Mouse (Mus musculus) brain, adult 2 months (tissue): ENCODE results near the gene Tmem115.

Experiments used
- DNase-seq: peaks from one replicate; pipeline ENCODE4 v3.0.0; 2011; ENCODE audit warnings: low read depth, low spot score

Tmem115 gene

GRCm38 (mm10) chr9:107533791-107534407 lies at the start of gene Tmem115:
Tmem115 (plus strand) TSS chr9:107533945.
- peak; percentile 100 for DNase-seq

- DNase-seq: peak; percentile 94
Observed at GRCm38 (mm10) chr9:107484302-107484701, 49.4 kb upstream of the Tmem115 start.

- peak; percentile 65 for DNase-seq
Observed at GRCm38 (mm10) chr9:107484766-107485165, 49.0 kb upstream of the Tmem115 start.

- no peak for DNase-seq
Observed at GRCm38 (mm10) chr9:107486086-107486485, 47.7 kb upstream of the Tmem115 start.

GRCm38 (mm10) chr9:107486507-107487225 lies 47.1 kb upstream of the Tmem115 start:
- no peak for DNase-seq

- DNase-seq: no peak
Observed at GRCm38 (mm10) chr9:107490146-107490545, 43.6 kb upstream of the Tmem115 start.

GRCm38 (mm10) chr9:107490625-107491024 lies 43.1 kb upstream of the Tmem115 start:
- no peak for DNase-seq

GRCm38 (mm10) chr9:107493511-107493910 lies 40.2 kb upstream of the Tmem115 start:
- no peak for DNase-seq

GRCm38 (mm10) chr9:107494238-107494637 lies 39.5 kb upstream of the Tmem115 start:
- no peak for DNase-seq

- DNase-seq: no peak
Observed at GRCm38 (mm10) chr9:107496359-107496758, 37.4 kb upstream of the Tmem115 start.

- DNase-seq: no peak
Observed at GRCm38 (mm10) chr9:107500708-107501286, 32.9 kb upstream of the Tmem115 start.

GRCm38 (mm10) chr9:107502131-107502846 lies 31.5 kb upstream of the Tmem115 start:
- peak; percentile 93 for DNase-seq

- peak; percentile 22 for DNase-seq
Observed at GRCm38 (mm10) chr9:107504662-107505537, 28.8 kb upstream of the Tmem115 start.

GRCm38 (mm10) chr9:107508266-107508665 lies 25.5 kb upstream of the Tmem115 start:
- peak; percentile 79 for DNase-seq

GRCm38 (mm10) chr9:107510384-107511100 lies 23.2 kb upstream of the Tmem115 start:
- DNase-seq: no peak

GRCm38 (mm10) chr9:107511436-107511835 lies 22.3 kb upstream of the Tmem115 start:
- DNase-seq: no peak

- DNase-seq: no peak
Observed at GRCm38 (mm10) chr9:107512326-107512725, 21.4 kb upstream of the Tmem115 start.

- DNase-seq: peak; percentile 89
Observed at GRCm38 (mm10) chr9:107514303-107514955, 19.3 kb upstream of the Tmem115 start.

- no peak for DNase-seq
Observed at GRCm38 (mm10) chr9:107520331-107520730, 13.4 kb upstream of the Tmem115 start.

GRCm38 (mm10) chr9:107521190-107521589 lies 12.6 kb upstream of the Tmem115 start:
- DNase-seq: no peak
